Mouse (Mus musculus): ENCODE measurements around the gene Sergef.

DNA sequence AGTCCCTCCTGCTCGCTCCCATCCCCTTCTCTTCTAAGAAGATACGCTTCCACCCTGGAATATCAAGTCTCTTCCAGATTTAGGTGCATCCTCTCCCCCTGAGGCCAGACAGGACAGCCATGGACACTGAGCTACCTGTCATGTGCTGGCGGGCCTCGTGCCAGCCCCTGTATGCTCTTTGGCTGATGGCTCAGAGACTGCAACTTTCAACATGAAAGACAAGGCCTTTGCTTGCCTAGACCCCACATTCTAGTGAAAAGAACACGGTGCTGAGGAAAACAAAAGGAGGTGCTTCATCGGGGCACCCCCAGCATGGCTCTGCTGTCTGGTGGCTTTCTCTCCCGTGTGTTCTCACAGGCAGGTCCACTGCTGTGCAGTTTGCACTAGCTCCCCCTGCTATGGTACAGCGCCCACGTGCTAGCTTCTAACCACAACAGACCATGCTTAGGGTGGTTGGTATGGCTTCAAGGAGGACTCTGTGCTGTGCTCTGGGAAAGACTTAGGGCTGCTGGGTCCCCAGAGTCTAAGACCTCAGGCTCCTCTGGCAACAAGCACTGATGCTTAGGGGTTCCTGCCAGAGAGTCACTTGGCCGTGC is 52.9 kb downstream of the Sergef start:
- TF ChIP-seq CTCF (IDR thresholded peaks at IDR 0.05; ENCODE audit: extremely low read depth, insufficient read depth, low read length) (no peak), POLR2A (IDR thresholded peaks at IDR 0.05; ENCODE audit: extremely low read depth, insufficient read depth, low read length) (no peak)
